Mouse (Mus musculus) G1E (cell line): ENCODE results near the gene Snx29.

Experiments used
- CTCF ChIP-seq: IDR thresholded peaks from 2 replicates; pipeline ENCODE4 v1.5.1; 2012; ENCODE audit warnings: low read depth, low read length, inconsistent platforms, mixed read lengths
- GATA1 ChIP-seq: IDR thresholded peaks from 2 replicates; pipeline ENCODE4 v1.6.1; 2012; ENCODE audit warnings: borderline replicate concordance, low read length, inconsistent platforms, mixed read lengths
- GATA2 ChIP-seq: IDR thresholded peaks from 2 replicates; pipeline ENCODE4 v1.6.1; 2012; ENCODE audit warnings: low read depth, low read length, inconsistent platforms, borderline replicate concordance
- POLR2AphosphoS5 ChIP-seq: IDR thresholded peaks from 2 replicates; pipeline ENCODE4 v1.6.1; 2012; ENCODE audit warnings: low read depth, low read length, inconsistent platforms; ENCODE audit not compliant: insufficient replicate concordance

DNA sequence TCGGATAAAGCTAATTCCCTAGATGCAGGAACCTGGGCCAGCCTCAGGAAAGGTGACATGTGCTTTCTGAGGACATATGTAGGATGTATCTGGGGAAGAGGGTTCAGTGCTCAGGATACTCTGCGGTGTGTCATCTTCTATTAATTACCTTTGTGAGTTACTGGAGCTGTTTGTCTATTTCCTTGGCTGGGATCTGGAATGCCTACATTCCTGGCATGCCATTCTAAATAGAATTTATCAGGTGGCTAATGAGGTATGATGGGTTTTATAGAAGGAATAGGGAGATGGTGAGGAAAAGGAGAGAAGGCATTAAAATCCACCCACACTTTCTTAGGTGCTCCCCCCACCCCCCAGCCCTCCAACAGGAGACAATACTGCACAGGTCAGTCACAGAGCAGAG, 178.9 kb downstream of the Snx29 start:
- TF ChIP-seq GATA1 (no peak), CTCF (no peak), POLR2AphosphoS5 (no peak), GATA2 (no peak)
